Mouse (Mus musculus): ENCODE results near the gene Gm28998. TPM values are rescaled to one million over a fixed set of nuclear protein-coding genes. Genes with fewer than 3 reads are reported as not detected.
"Not testable (repeated sequence)": the region's sequence is repeated elsewhere in the genome, so short reads cannot be mapped to it uniquely, and the experiment has no call there.

Gm28998 gene
- not detected in 2 replicates for polyA plus RNA-seq (2015; fragmentation: Nextera tagmentation; extraction: Ambion mirVana)

DNA sequence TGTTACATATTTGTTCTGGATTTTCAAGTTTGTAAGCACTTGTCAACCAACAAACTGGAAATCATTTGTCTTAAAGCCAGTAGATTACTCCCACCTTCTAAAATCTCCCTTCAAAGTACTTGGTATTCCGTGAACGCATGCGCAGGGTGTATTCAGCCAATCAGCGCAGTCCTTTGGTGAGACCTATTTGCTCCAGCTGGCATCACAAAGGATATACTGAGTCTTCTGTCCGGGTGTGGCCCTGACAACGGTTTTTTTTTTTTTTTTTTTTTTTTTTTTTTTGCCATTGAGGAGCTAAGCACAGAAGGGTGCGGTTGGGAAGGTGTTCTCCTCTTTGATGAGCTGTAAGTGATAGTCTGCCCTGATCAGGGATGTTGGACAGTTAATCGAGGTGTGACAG is at the start of gene Gm28998:
Gene Gm28998, plus strand, starts transcription at position 301 of the 400 bp plus-strand sequence.
- not testable (repeated sequence) for H3K9ac ChIP-seq; H3K4me3 ChIP-seq (replicated peaks); H3K27ac ChIP-seq; ATAC-seq (ENCODE audit: insufficient read depth, low FRiP score, low read depth); H3K4me2 ChIP-seq; H3K27me3 ChIP-seq (replicated peaks); H3K9me3 ChIP-seq; H3K36me3 ChIP-seq; H3K4me1 ChIP-seq
- no CpG with 5 or more reads among the region's 8 CpGs for WGBS

Other genes with a start within 250 kb of the Gm28998 start
- gene Gm21244, start 84.5 kb upstream of the Gm28998 start, polyA plus RNA-seq (2015; fragmentation: Nextera tagmentation; extraction: Ambion mirVana): not detected in 2 replicates
- not detected in 2 replicates for gene Gm21788, start 151.2 kb downstream of the Gm28998 start, polyA plus RNA-seq (2015; fragmentation: Nextera tagmentation; extraction: Ambion mirVana)